ENCODE assay signal across 28 mouse cellular contexts in genomic region chr8:122211591-122211990, GRCm38 (mm10).
"Had no signal": no experiment of that assay in that cellular context is flagged by ENCODE, and none has a peak within 500 bp of the region (broad histone marks: within the 10 kb centered on the region; RNA-seq: fewer than 3 reads in every experiment).

No protein-coding gene starts in this region.

- H3K36me3 ChIP-seq: embryonic facial prominence, embryonic 12.5 days; embryonic facial prominence, embryonic 13.5 days; embryonic facial prominence, embryonic 15.5 days; forebrain, embryonic 10.5 days; forebrain, embryonic 12.5 days; forebrain, embryonic 15.5 days; heart, embryonic 10.5 days; heart, embryonic 12.5 days had no signal

- H3K4me3 ChIP-seq: embryonic facial prominence, embryonic 12.5 days; embryonic facial prominence, embryonic 13.5 days; embryonic facial prominence, embryonic 15.5 days; erythroblast, embryonic 14.5 days; forebrain, embryonic 10.5 days; forebrain, embryonic 12.5 days; forebrain, embryonic 13.5 days; forebrain, embryonic 15.5 days; gastrocnemius, adult 2 months; heart, adult 2 months; heart, embryonic 10.5 days; heart, embryonic 12.5 days had no signal

- DNase-seq: cerebellum, adult 9-11 months; cerebellum, postnatal 10 days; cerebellum, postnatal 14 days; cerebellum, postnatal 25 days; cerebellum, postnatal 36 days; embryo, embryonic 11 days; forebrain, postnatal 0 days; gastrocnemius, adult 2 months; gastrocnemius, postnatal 10 days; gastrocnemius, postnatal 14 days; gastrocnemius, postnatal 25 days; gastrocnemius, postnatal 36 days; heart, adult 11 months; heart, adult 18-20 months; heart, adult 2 months had no signal

- H3K27ac ChIP-seq: embryonic facial prominence, embryonic 12.5 days; embryonic facial prominence, embryonic 13.5 days; embryonic facial prominence, embryonic 15.5 days; forebrain, embryonic 10.5 days; forebrain, embryonic 12.5 days; forebrain, embryonic 13.5 days; forebrain, embryonic 15.5 days; gastrocnemius, adult 2 months; heart, adult 2 months; heart, embryonic 10.5 days had no signal

- ATAC-seq: forebrain, embryonic 13.5 days; forebrain, embryonic 14.5 days; forebrain, embryonic 15.5 days; forebrain, embryonic 16.5 days; forebrain, postnatal 0 days had no signal

- H3K9ac ChIP-seq: embryonic facial prominence, embryonic 12.5 days; embryonic facial prominence, embryonic 13.5 days; embryonic facial prominence, embryonic 15.5 days; forebrain, embryonic 12.5 days; forebrain, embryonic 13.5 days; forebrain, embryonic 15.5 days; forebrain, postnatal 0 days; heart, embryonic 12.5 days had no signal

- H3K27me3 ChIP-seq: embryonic facial prominence, embryonic 12.5 days; embryonic facial prominence, embryonic 13.5 days; embryonic facial prominence, embryonic 15.5 days; forebrain, embryonic 12.5 days; forebrain, embryonic 13.5 days; forebrain, embryonic 15.5 days had no signal

- H3K4me1 ChIP-seq: forebrain, embryonic 12.5 days; forebrain, embryonic 13.5 days; forebrain, embryonic 15.5 days had no signal

- H3K4me2 ChIP-seq: embryonic facial prominence, embryonic 12.5 days; embryonic facial prominence, embryonic 13.5 days; embryonic facial prominence, embryonic 15.5 days; forebrain, embryonic 12.5 days; forebrain, embryonic 13.5 days; forebrain, embryonic 15.5 days; heart, embryonic 11.5 days; heart, embryonic 12.5 days had no signal

- H3K9me3 ChIP-seq: embryonic facial prominence, embryonic 13.5 days; forebrain, embryonic 12.5 days; forebrain, embryonic 13.5 days; forebrain, embryonic 15.5 days had no signal
